Mouse (Mus musculus): ENCODE measurements around the gene Nup153.

Gene Nup153

DNA sequence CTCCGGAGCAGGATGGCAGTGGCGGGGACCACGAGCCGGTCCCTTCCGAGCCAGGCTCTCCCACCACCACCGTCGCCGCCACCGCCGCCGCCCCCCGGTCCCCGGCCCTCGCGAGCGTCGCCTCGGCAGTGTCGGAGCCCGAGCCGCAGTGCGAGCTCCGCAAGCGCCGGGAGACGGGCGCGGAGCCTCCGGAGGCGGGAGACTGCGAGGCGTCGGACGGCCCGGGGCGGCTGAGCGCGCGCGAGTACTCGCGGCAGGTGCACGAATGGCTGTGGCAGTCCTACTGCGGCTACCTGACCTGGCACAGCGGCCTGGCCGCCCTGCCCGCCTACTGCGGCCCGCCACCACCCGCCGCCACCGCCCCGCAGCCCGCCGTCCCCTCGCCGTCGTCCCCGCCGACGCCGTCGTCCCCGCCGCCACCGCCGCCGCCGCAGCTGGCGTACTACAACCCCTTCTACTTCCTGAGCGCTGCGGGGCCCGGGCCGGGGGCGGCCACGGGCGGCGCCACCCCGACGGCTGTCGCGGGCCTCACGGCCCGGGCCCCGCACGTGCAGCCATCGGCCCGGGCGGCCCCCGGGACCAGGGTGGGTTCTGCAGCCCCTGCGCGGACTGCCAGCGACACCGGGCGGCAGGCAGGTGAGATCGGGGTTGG lies 58.0 kb downstream of the Nup153 start:
- DNase-seq (ENCODE audit: low read depth, low spot score) = peak; percentile 34

DNA sequence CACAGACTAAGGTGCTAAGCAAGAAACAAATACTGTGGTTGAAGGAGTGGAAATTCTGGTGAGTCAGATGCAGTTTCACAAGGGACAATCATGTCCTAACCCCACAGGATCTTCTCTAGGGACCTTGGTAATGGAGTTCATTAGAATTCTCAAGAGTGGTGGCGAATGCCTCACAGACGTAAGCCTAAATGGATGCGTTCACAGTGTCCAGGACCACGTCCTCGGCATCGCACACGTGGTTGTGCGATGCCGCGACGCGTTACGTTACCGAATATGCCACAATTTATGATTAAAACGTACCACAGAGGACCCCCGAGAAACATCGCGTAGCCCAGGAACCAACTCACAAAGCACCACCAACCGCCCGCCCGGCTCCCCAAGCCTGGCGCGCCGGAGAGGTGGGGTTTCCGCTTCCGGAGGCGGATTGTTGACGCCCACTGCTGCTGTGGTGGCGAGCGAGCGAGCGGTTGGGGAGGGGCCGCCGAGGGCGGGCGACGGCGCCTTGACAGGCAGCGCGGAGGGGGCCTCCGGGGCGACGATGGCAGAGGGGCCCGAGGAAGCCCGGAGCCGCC lies 58.6 kb downstream of the Nup153 start, which contains the start of gene Fam8a1:
Gene Fam8a1 (plus strand): TSS at position 475 of the 572 bp plus-strand sequence.
- DNase-seq (ENCODE audit: low read depth, low spot score) = peak; percentile 95

DNA sequence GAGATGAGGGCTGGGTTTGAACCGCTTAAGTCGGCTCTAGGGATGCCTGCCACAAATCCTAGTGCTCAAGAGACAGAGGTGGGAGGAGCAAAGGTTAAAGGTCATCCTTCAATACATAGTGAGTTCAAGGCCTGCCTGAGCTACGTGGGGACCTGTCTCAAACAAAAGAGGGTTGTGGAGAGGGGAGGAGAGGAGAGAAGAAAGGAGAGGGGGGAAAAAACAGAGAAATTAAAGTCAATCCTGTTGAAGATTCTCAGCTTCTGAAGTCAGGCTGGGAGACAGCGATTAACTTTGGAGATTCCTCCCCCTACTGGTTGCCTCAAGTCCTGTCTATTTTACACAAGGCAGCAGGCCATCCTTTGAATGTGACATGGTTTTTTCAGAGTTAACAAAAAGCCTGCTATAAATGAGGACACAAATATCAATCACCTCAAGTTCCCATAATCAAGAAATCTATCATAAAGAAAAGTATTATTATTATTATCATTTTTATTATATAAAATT lies 64.2 kb downstream of the Nup153 start:
- DNase-seq (ENCODE audit: low read depth, low spot score) = peak; percentile 69

DNA sequence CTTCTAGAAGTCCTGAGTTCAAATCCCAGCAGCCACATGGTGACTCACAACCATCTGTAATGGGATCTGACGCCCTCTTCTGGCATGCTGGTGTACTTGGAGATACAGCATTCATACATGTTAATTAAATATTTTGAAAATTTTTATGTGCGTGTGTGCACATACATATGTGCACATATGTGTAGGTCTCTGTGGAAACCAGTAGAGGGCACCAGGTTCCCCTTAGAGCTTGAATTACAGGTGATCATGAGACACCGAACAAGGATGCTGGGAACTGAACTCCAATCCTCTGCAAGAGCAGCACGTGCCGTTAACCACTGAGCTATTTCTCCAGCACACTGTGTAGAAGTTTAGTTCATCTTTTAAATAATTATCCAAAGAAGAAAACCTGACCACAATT lies 68.5 kb downstream of the Nup153 start:
- peak; percentile 66 for DNase-seq (ENCODE audit: low read depth, low spot score)

DNA sequence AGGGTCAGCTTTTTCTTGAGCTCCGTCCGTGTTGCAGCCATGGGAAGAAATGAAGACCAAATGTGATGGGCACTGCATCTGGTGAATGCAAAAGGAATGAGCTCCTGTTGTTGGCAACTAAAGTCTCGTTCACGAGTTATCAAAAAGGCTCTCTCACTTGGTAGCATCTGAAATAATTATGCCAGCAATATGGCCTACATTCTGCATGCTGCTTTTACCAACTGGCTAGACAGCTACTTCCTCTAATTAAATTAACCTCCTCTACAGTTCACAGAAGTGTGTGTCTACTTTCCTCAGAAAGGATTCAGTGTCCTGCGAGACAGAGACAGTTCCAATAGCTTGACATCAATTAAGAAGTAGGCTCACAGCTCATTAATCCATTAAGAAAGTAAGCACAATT lies 73.2 kb downstream of the Nup153 start:
- no peak for DNase-seq (ENCODE audit: low read depth, low spot score)

DNA sequence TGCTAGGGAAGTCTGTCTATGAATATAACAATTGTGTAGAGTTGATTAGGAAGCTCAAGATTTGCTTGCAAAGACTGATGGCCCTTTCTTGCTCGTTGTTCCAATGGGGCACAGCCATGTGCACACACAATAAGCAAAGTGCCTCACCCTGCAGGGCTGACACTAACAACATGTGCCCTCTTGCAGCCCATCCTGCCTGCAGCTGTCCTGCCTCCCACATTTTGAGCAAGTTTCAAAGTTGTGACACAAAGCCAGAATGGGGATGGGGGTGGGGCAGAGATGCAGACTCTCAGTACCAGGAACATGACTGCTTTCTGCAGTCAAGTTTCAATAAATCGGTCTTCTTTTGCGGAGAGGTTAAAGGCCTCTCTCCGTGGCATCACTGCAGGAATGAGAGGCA lies 74.1 kb downstream of the Nup153 start:
- DNase-seq (ENCODE audit: low read depth, low spot score) = no peak

DNA sequence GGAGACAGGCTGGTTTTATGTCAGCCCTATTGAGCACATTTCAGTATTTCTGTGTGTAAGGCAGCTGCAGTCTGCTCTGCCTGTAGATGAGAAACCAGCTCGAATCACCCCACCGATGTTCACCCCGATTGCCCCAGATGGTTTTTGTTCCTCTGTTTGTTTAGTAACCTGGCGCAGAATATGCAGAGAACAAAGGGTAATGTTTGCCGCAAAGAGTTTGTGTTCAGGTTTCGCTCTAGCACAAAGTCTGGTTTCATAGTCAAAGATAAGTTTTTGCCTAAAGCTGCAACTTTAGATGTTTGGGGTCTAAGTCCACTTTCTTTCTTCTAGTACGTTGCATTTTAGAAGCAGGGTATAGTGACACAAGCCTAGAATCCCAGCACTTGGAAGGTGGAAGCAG lies 75.1 kb downstream of the Nup153 start:
- DNase-seq (ENCODE audit: low read depth, low spot score) = no peak

DNA sequence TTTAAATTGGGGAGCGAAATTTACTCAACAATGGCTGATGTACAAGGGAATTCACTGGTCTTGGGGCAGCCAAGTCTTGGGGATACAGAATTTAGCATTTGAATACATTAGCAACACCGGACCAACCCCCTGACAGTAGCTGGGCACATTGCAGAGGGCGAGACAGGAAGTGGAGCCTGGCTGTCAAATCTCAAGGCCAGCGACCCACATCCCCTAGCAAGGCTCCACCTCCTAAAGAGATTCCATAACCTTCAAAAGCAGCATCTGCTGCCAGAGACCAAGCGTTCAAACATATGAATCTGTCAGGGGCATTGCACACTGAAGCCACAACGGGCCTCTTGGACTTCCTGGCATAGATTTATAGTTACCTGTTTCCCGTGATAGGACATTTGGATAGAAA lies 75.9 kb downstream of the Nup153 start:
- DNase-seq (ENCODE audit: low read depth, low spot score) = no peak

DNA sequence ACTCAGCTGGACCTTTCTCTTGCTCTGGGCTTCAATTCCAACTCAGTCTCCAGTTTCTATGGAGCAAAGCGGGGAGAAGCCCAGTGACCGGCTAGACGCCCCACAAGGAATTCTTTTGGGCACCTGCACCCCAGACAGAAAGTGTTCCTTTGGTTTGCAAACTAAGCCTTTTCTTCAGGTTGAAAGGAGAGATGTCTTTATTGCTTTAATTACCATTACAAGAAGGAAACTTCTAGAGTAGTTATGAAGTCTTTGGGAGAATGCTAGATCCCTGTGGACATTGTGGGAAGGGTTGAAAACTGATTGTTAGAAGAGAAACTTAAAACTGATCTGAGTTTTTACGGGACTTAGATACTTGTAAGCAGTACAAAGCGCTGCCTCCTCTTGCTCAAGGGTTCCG lies 82.3 kb downstream of the Nup153 start:
- peak; percentile 72 for DNase-seq (ENCODE audit: low read depth, low spot score)

DNA sequence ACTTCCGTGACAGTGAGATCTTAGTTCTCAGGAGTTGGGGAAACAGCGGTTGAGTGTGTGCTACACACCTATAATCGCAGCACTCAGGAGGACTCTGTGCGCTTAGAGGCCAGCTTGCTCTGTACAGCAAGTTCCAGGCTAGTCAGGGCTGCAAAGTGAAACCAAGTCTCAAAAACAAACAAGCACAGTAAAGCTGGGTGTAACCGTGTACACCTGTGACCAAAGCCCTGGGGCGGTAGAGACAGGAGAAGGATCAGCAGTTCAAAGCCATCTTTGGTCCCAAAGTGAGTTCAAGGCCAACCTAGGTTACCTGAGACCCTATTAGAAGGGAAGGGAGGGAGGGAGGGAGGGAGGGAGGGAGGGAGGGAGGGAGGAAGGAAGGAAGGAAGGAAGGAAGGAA lies 83.6 kb downstream of the Nup153 start:
- peak; percentile 61 for DNase-seq (ENCODE audit: low read depth, low spot score)

DNA sequence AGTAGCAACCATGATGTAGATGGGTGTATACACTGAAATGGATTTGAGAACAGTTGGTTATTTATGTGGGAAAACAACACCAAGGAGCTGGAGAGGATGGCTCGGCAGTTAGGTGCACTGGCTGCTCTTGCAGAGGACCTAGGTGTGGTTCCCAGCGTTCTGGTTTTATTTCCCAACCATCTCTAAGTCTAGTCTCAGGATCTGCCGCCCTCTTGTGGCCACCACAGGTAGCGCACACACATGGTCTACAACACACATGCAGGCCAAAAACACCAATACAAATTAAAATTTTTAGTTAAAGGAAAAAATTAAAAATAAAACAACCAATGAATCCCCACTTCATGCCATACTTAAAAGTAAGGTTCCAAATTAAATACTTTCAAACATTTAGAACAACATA lies 85.4 kb downstream of the Nup153 start:
- DNase-seq (ENCODE audit: low read depth, low spot score) = peak; percentile 67

DNA sequence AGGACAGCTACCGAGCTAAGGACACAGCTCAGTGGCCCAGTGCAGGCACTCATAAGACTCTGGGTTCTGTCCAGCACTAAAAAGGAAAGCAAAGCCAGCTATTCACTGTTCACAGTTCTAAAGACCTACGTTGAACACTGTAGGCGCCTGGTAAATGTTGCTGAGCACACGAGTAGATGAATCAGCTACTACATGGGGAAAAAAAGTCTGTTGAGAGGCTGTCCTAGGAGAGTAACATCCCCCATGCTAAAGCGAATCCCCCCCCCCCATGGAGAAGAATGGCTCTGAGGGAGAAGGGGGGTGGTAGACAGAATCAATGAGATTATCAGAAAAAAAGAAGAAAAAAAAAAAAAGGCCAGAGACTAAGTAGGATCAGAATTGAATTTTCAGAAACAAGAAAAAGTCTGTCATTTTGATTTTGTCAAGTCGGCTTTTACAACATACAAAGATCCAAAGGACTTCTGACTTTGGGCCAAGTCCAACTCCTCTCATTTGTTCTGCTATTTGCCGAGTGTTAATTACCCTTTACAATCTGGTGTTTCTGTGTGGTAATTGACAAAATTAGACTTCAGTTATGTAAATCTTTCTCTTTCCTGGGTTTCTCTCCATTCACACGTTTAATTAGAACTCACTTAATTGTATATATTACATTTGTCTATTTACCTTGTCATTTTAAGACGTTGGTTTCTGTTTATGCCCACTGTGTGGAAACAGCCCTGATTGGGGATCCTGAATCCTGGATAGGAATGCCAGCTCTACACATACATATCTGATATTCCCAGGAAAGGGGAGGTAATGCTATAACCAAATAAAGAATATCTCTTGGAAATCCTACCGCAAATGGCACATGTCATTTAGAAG lies 86.9 kb downstream of the Nup153 start:
- DNase-seq (ENCODE audit: low read depth, low spot score) = no peak

DNA sequence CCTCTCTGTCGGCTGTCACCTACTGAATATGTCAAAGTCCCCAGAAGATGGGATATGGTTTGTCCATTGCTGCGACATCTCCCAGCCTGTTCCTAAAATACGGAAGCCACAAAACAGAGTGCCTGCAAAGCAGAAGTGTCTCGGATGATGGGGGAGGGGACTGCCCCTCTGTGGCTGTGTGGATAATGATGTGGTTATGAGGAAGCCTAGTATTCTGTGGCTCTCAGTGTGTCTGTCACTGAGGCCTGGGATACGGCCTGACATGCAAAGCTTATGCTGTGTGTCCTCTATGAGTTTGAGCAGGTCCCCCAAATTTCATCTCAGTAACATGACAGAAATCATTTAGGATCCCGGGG lies 93.6 kb downstream of the Nup153 start:
- no peak for DNase-seq (ENCODE audit: low read depth, low spot score)

DNA sequence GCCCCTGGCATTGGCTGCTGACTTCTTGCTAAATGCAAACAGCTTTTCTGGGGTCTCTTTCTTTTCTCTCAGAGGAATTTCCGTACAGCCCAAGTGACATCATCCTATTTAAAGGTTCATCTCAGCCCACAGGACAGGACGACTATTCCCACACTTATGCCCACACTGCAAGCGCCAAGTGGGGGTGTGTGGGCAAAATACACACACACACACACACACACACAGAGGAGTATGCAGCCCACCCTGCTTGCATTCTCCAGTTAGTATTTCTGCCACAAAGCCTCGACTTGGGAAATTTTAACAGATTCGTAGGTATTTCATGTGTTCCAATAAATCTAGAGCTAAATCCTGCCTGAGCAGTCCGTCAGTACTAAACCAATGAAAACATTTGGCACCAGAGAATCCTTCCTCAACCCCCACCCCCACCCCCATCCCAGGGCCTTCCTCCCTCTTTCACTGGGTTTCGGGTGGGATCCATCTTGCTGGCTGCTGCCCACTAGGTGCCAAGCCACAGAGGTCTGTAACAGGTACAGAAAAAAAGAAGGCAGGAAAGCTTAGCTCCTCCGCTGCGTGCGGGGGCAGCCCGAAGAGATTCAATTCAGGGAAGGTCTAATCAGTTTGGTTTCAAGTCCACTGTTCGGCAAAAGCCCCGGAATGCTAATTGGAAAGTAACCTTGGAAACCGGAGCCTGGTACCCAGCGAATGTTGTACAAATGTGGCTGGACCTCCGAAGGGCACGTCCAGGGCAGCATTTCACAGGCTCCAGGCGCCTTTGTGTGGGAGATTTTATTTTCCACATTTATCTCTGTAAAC lies 94.2 kb downstream of the Nup153 start:
- DNase-seq (ENCODE audit: low read depth, low spot score) = no peak

DNA sequence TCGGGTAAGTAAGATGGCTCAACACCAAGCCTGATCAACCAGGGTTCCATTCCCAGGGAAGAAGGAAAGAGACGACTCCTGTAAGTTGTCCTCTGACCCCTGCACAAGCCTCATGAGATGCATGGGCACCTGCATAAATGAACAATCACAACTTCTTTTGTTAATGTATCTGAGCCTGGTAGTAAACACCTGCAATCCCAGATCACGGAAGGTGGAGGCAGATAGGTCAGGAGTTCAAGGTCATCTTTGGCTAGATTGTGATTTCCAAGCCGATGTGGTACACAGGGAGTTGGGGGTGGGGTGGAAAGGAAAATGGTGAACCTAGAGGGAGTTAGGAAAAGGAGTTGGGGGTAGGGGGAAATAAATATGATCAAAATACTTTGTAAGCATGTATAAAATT lies 94.9 kb downstream of the Nup153 start:
- DNase-seq (ENCODE audit: low read depth, low spot score) = peak; percentile 43

Measured in ZHBTc4 (cell line).